Mouse (Mus musculus): ENCODE measurements around the gene Rab5b. TPM values are rescaled to one million over a fixed set of nuclear protein-coding genes. Genes with fewer than 3 reads are reported as not detected.
"Not testable (repeated sequence)": the region's sequence is repeated elsewhere in the genome, so short reads cannot be mapped to it uniquely, and the experiment has no call there.

The Rab5b gene
- 10 to 100 TPM; 91.4 to 96.1 TPM for total RNA-seq (2021)
- long read RNA-seq, experiment 1, transcript Rab5b-202 (4 exons, 1,629 nt): major isoform, 5 of 28 reads
- long read RNA-seq, experiment 1, transcript Rab5b-201 (6 exons, 3,180 nt): major isoform, 5 of 28 reads
- long read RNA-seq, experiment 1, partial matches to known transcripts: 1 of 28 reads
- long read RNA-seq, experiment 1, other reads (novel, unspliced or antisense): 17 of 28 reads
- long read RNA-seq, experiment 2, transcript Rab5b-201 (6 exons, 3,180 nt): major isoform, 23 of 39 reads
- long read RNA-seq, experiment 2, partial matches to known transcripts: 2 of 39 reads
- long read RNA-seq, experiment 2, other reads (novel, unspliced or antisense): 12 of 39 reads

GRCm38 (mm10) chr10:128695992-128696807 is at the start of gene Rab5b:
Gene Rab5b, minus strand, starts transcription at chr10:128696264.
- peak; percentile 97 for DNase-seq

GRCm38 (mm10) chr10:128744680-128745601 is 48.9 kb upstream of the Rab5b start, which contains the start of gene Dgka:
Gene Dgka, minus strand, starts transcription at chr10:128744855.
- DNase-seq: no peak

GRCm38 (mm10) chr10:128744211-128744610 is 48.1 kb upstream of the Rab5b start:
- DNase-seq: no peak

- DNase-seq: peak; percentile 73
Measured at GRCm38 (mm10) chr10:128743791-128744191, 47.7 kb upstream of the Rab5b start.

- DNase-seq: no peak
Measured at GRCm38 (mm10) chr10:128743235-128743634, 47.2 kb upstream of the Rab5b start.

GRCm38 (mm10) chr10:128742616-128743015 is 46.6 kb upstream of the Rab5b start:
- DNase-seq: no peak

- no peak for DNase-seq
Measured at GRCm38 (mm10) chr10:128740296-128740695, 44.2 kb upstream of the Rab5b start.

GRCm38 (mm10) chr10:128737435-128737834 is 41.4 kb upstream of the Rab5b start:
- DNase-seq: peak; percentile 61

- no peak for DNase-seq
Measured at GRCm38 (mm10) chr10:128731992-128732391, 35.9 kb upstream of the Rab5b start.

- DNase-seq: peak; percentile 86
Measured at GRCm38 (mm10) chr10:128731002-128731433, 35.0 kb upstream of the Rab5b start.

- no peak for DNase-seq
Measured at GRCm38 (mm10) chr10:128728059-128728458, 32.0 kb upstream of the Rab5b start.

GRCm38 (mm10) chr10:128725466-128725865 is 29.4 kb upstream of the Rab5b start:
- not testable (repeated sequence) for DNase-seq

GRCm38 (mm10) chr10:128715559-128716537 is 19.8 kb upstream of the Rab5b start:
- no peak for DNase-seq

- DNase-seq: not testable (repeated sequence)
Measured at GRCm38 (mm10) chr10:128711318-128711717, 15.3 kb upstream of the Rab5b start.

GRCm38 (mm10) chr10:128705317-128705693 is 9.2 kb upstream of the Rab5b start:
- peak; percentile 35 for DNase-seq

- DNase-seq: peak; percentile 97
Measured at GRCm38 (mm10) chr10:128704491-128705316, 8.6 kb upstream of the Rab5b start, which contains the start of gene Cdk2. Gene Cdk2, minus strand, starts transcription at chr10:128705031.

GRCm38 (mm10) chr10:128703895-128704294 is 7.8 kb upstream of the Rab5b start, which contains the start of gene Pmel:
Gene Pmel, plus strand, starts transcription at chr10:128704195.
- DNase-seq: no peak

- peak; percentile 44 for DNase-seq
Measured at GRCm38 (mm10) chr10:128702328-128703007, 6.4 kb upstream of the Rab5b start.

GRCm38 (mm10) chr10:128700712-128701111 is 4.6 kb upstream of the Rab5b start:
- no peak for DNase-seq

All from adrenal gland, postnatal 10 days (tissue).